Mouse (Mus musculus) heart, embryonic 15.5 days (tissue): ENCODE measurements around the gene Scd2. TPM values are rescaled to one million over a fixed set of nuclear protein-coding genes. Genes with fewer than 3 reads are reported as not detected.
A peak's percentile ranks its signal among the peaks of the same experiment; 100 is the strongest.
"Not testable (repeated sequence)": the region's sequence is repeated elsewhere in the genome, so short reads cannot be mapped to it uniquely, and the experiment has no call there.

Source experiments
- ATAC-seq: fragments of 200-750 bp; cut with Nextera tagmentation; replicated peaks from 2 replicates; pipeline ENCODE4 v1.8.0; 2017; ENCODE audit warnings: low read depth, moderate TSS enrichment; ENCODE audit not compliant: insufficient number of reproducible peaks, insufficient read depth, low FRiP score
- H3K27ac ChIP-seq: fragments of 300-500 bp; sonication (generic); 2 replicates; pipeline ENCODE4 v1.5.1; 2015; ENCODE audit warnings: mild to moderate bottlenecking, inconsistent platforms
- H3K27me3 ChIP-seq: fragments of 300-500 bp; sonication (generic); 2 replicates; pipeline ENCODE4 v1.6.1; 2015; ENCODE audit warnings: inconsistent platforms
- H3K36me3 ChIP-seq: fragments of 300-500 bp; sonication (generic); 2 replicates; pipeline ENCODE4 v1.6.1; 2015; ENCODE audit warnings: mild to moderate bottlenecking, inconsistent platforms
- H3K4me1 ChIP-seq: fragments of 300-500 bp; sonication (generic); replicated peaks from 2 replicates; pipeline ENCODE4 v1.6.1; 2015; ENCODE audit warnings: inconsistent platforms
- H3K4me2 ChIP-seq: fragments of 300-500 bp; sonication (generic); 2 replicates; pipeline ENCODE4 v1.6.1; 2015; ENCODE audit warnings: inconsistent platforms, mild to moderate bottlenecking, moderate library complexity
- H3K4me3 ChIP-seq: fragments of 300-500 bp; sonication (generic); 2 replicates; pipeline ENCODE4 v1.5.1; 2015; ENCODE audit warnings: mild to moderate bottlenecking, inconsistent platforms
- H3K9ac ChIP-seq: fragments of 300-500 bp; sonication (generic); 2 replicates; pipeline ENCODE4 v1.6.1; 2015; ENCODE audit warnings: mild to moderate bottlenecking, inconsistent platforms
- H3K9me3 ChIP-seq: fragments of 300-500 bp; sonication (generic); replicated peaks from 2 replicates; pipeline ENCODE4 v1.6.1; 2016; ENCODE audit warnings: inconsistent platforms
- WGBS: fragments of 180-500 bp; shearing (Covaris S2); methylation state at CpG from one replicate; pipeline ENCODE4 v1.1.7; 2015; ENCODE audit warnings: mixed read lengths; 5-methylcytosine and 5-hydroxymethylcytosine counted together
- polyA plus RNA-seq: library from polyadenylated mRNA; unstranded; fragments of >200 nt; fragmentation: Nextera tagmentation; extraction: Ambion mirVana; gene quantifications from 2 replicates; pipeline ENCODE4 v1.2.1, GENCODE M21; 2015

The Scd2 gene
- polyA plus RNA-seq, 1 experiment from 2014 or later: 131 TPM

- H3K4me1 ChIP-seq: peaks cover 15% of the 10 kb centered on the region
- H3K27me3 ChIP-seq: no peaks in the 10 kb centered on the region
- no peak overlapping the region for H3K27ac ChIP-seq
- H3K4me2 ChIP-seq: no peak overlapping the region
- no peak for ATAC-seq
- no peaks in the 10 kb centered on the region for H3K36me3 ChIP-seq
- 66% methylated on average over 1 of the region's 1 CpGs for WGBS
- no peak overlapping the region for H3K9ac ChIP-seq
- H3K9me3 ChIP-seq: no peaks in the 10 kb centered on the region
- no peak overlapping the region for H3K4me3 ChIP-seq
Measured at GRCm38 (mm10) chr19:44275418-44275817, 18.1 kb upstream of the Scd2 start.

GRCm38 (mm10) chr19:44276861-44277260 is 16.6 kb upstream of the Scd2 start:
- no peak overlapping the region for H3K4me3 ChIP-seq
- WGBS: 54% methylated on average over 5 of the region's 5 CpGs
- H3K36me3 ChIP-seq: no peaks in the 10 kb centered on the region
- ATAC-seq: no peak
- no peaks in the 10 kb centered on the region for H3K27me3 ChIP-seq
- no peak overlapping the region for H3K27ac ChIP-seq
- H3K9ac ChIP-seq: no peak overlapping the region
- no peaks in the 10 kb centered on the region for H3K9me3 ChIP-seq
- H3K4me1 ChIP-seq: peaks cover 25% of the 10 kb centered on the region
- no peak overlapping the region for H3K4me2 ChIP-seq

- H3K4me1 ChIP-seq: peaks cover 32% of the 10 kb centered on the region
- H3K36me3 ChIP-seq: no peaks in the 10 kb centered on the region
- no peak for ATAC-seq
- no peaks in the 10 kb centered on the region for H3K9me3 ChIP-seq
- no peak overlapping the region for H3K4me3 ChIP-seq
- H3K9ac ChIP-seq: no peak overlapping the region
- no peak overlapping the region for H3K4me2 ChIP-seq
- whole genome bisulfite sequencing: 80% methylated on average over 8 of the region's 8 CpGs
- no peaks in the 10 kb centered on the region for H3K27me3 ChIP-seq
- no peak overlapping the region for H3K27ac ChIP-seq
Measured at GRCm38 (mm10) chr19:44277931-44278330, 15.5 kb upstream of the Scd2 start.

- Histone ChIP-seq H3K36me3 (no peaks in the 10 kb centered on the region), H3K9me3 (no peaks in the 10 kb centered on the region), H3K4me3 (no peak overlapping the region), H3K4me2 (peak overlapping the region; percentile 19; the same call in 1 of the 2 replicates), H3K4me1 (peaks cover 47% of the 10 kb centered on the region), H3K27ac (peak overlapping the region; percentile 87), H3K27me3 (no peaks in the 10 kb centered on the region), H3K9ac (peak overlapping the region; percentile 24; the same call in 1 of the 2 replicates)
- no peak for ATAC-seq
- WGBS: 4% methylated on average over 6 of the region's 6 CpGs
Measured at GRCm38 (mm10) chr19:44280755-44281154, 12.7 kb upstream of the Scd2 start.

- ATAC-seq, H3K9me3 ChIP-seq, H3K4me2 ChIP-seq, H3K27me3 ChIP-seq, H3K36me3 ChIP-seq, H3K4me3 ChIP-seq, H3K9ac ChIP-seq: not testable (repeated sequence)
- Histone ChIP-seq H3K27ac (peak overlapping the region; percentile 87), H3K4me1 (peaks cover 54% of the 10 kb centered on the region)
- WGBS: 39% methylated on average over 1 of the region's 1 CpGs
Measured at GRCm38 (mm10) chr19:44281825-44282447, 11.5 kb upstream of the Scd2 start.

- 34% methylated on average over 9 of the region's 9 CpGs for WGBS
- no peak for ATAC-seq
- no peak overlapping the region for H3K4me2 ChIP-seq
- H3K9ac ChIP-seq: no peak overlapping the region
- H3K9me3 ChIP-seq: no peaks in the 10 kb centered on the region
- no peaks in the 10 kb centered on the region for H3K27me3 ChIP-seq
- H3K36me3 ChIP-seq: no peaks in the 10 kb centered on the region
- H3K27ac ChIP-seq: peak overlapping the region; percentile 87
- H3K4me3 ChIP-seq: no peak overlapping the region
- H3K4me1 ChIP-seq: peaks cover 56% of the 10 kb centered on the region
Measured at GRCm38 (mm10) chr19:44282534-44283156, 10.8 kb upstream of the Scd2 start.

GRCm38 (mm10) chr19:44283157-44284024 is 10.1 kb upstream of the Scd2 start:
- peak overlapping the region; percentile 77 for H3K4me2 ChIP-seq
- H3K4me1 ChIP-seq: peaks cover 60% of the 10 kb centered on the region
- H3K27ac ChIP-seq: peak overlapping the region; percentile 93
- H3K9me3 ChIP-seq: no peaks in the 10 kb centered on the region
- H3K9ac ChIP-seq: peak overlapping the region; percentile 54; the same call in 1 of the 2 replicates
- H3K4me3 ChIP-seq: peak overlapping the region; percentile 53
- no peaks in the 10 kb centered on the region for H3K27me3 ChIP-seq
- no peaks in the 10 kb centered on the region for H3K36me3 ChIP-seq
- 40% methylated on average over 15 of the region's 15 CpGs for WGBS
- ATAC-seq: no peak

- H3K27ac ChIP-seq: peak overlapping the region; percentile 93
- H3K4me3 ChIP-seq: peak overlapping the region; percentile 53
Measured at GRCm38 (mm10) chr19:44284025-44284695, 9.3 kb upstream of the Scd2 start.

GRCm38 (mm10) chr19:44284723-44285122 is 8.8 kb upstream of the Scd2 start:
- Histone ChIP-seq H3K4me3 (peak overlapping the region; percentile 53), H3K27me3 (no peaks in the 10 kb centered on the region), H3K36me3 (no peaks in the 10 kb centered on the region), H3K9me3 (no peaks in the 10 kb centered on the region), H3K9ac (peak overlapping the region; percentile 54), H3K4me1 (peaks cover 60% of the 10 kb centered on the region), H3K27ac (peak overlapping the region; percentile 93), H3K4me2 (peak overlapping the region; percentile 77)
- 3% methylated on average over 11 of the region's 11 CpGs for WGBS
- peak; percentile 10; the same call in 1 of the 2 replicates for ATAC-seq

More at GRCm38 (mm10) chr19:44284025-44284695, 9.3 kb upstream of the Scd2 start:
- ATAC-seq: peak; percentile 98
- Histone ChIP-seq H3K36me3 (no peaks in the 10 kb centered on the region), H3K9me3 (no peaks in the 10 kb centered on the region), H3K9ac (peak overlapping the region; percentile 54), H3K4me2 (peak overlapping the region; percentile 77), H3K27me3 (no peaks in the 10 kb centered on the region), H3K4me1 (peaks cover 60% of the 10 kb centered on the region)
- 0% methylated on average over 38 of the region's 38 CpGs for WGBS

GRCm38 (mm10) chr19:44285554-44285953 is 7.9 kb upstream of the Scd2 start:
- Histone ChIP-seq H3K36me3 (no peaks in the 10 kb centered on the region), H3K9me3 (no peaks in the 10 kb centered on the region), H3K4me3 (no peak overlapping the region), H3K27ac (no peak overlapping the region), H3K27me3 (no peaks in the 10 kb centered on the region), H3K9ac (no peak overlapping the region), H3K4me1 (peaks cover 54% of the 10 kb centered on the region), H3K4me2 (no peak overlapping the region)
- ATAC-seq: no peak
- WGBS: 92% methylated on average over 8 of the region's 8 CpGs

- Histone ChIP-seq H3K27me3 (no peaks in the 10 kb centered on the region), H3K36me3 (no peaks in the 10 kb centered on the region), H3K4me1 (peaks cover 49% of the 10 kb centered on the region), H3K9ac (no peak overlapping the region), H3K9me3 (no peaks in the 10 kb centered on the region), H3K27ac (peak overlapping the region; percentile 27), H3K4me2 (no peak overlapping the region), H3K4me3 (no peak overlapping the region)
- no peak for ATAC-seq
- 43% methylated on average over 2 of the region's 2 CpGs for WGBS
Measured at GRCm38 (mm10) chr19:44286109-44286508, 7.4 kb upstream of the Scd2 start.
